Mouse (Mus musculus): Measurements from ENCODE around the gene Pard6b.

Pard6b gene

GRCm38 (mm10) chr2:168059200-168059790, 21.5 kb upstream of the Pard6b start:
- DNase-seq (ENCODE audit: low spot score in 2 of 2), result no peak

GRCm38 (mm10) chr2:168063712-168064111, 17.1 kb upstream of the Pard6b start:
- DNase-seq (ENCODE audit: low spot score in 2 of 2), result no peak

DNA sequence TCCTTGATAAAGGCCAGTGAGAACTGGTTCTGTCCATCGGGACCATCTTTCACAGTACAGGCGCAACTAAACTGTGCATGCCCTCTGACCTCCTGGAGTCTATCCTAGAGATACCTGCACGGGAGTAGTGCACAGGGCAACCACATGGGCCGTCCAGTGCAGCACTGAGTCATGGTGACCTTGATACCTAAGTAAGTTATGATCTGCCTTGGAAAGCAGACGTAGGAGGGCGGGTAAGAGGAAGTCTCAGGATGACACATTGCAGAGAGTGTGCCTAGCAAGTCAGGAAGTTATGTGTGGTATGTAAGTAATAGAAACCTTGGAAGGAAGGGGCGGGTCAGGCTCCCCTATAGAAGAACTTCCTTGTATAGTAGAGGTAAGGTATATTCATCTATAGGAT, 15.3 kb upstream of the Pard6b start:
- no peak for DNase-seq (ENCODE audit: low spot score in 2 of 2)

- no peak for DNase-seq (ENCODE audit: low spot score in 2 of 2)
Observed at GRCm38 (mm10) chr2:168066783-168067182, 14.0 kb upstream of the Pard6b start.

- DNase-seq (ENCODE audit: low spot score in 2 of 2), result no peak
Observed at GRCm38 (mm10) chr2:168070425-168070824, 10.4 kb upstream of the Pard6b start.

- peak; percentile 26 to 46 for DNase-seq (ENCODE audit: low spot score in 2 of 2)
Observed at GRCm38 (mm10) chr2:168072436-168073131, 8.2 kb upstream of the Pard6b start.

GRCm38 (mm10) chr2:168073722-168074121, 7.1 kb upstream of the Pard6b start:
- DNase-seq (ENCODE audit: low spot score in 2 of 2), result no peak

GRCm38 (mm10) chr2:168074457-168074856, 6.3 kb upstream of the Pard6b start:
- DNase-seq (ENCODE audit: low spot score in 2 of 2), result no peak

DNA sequence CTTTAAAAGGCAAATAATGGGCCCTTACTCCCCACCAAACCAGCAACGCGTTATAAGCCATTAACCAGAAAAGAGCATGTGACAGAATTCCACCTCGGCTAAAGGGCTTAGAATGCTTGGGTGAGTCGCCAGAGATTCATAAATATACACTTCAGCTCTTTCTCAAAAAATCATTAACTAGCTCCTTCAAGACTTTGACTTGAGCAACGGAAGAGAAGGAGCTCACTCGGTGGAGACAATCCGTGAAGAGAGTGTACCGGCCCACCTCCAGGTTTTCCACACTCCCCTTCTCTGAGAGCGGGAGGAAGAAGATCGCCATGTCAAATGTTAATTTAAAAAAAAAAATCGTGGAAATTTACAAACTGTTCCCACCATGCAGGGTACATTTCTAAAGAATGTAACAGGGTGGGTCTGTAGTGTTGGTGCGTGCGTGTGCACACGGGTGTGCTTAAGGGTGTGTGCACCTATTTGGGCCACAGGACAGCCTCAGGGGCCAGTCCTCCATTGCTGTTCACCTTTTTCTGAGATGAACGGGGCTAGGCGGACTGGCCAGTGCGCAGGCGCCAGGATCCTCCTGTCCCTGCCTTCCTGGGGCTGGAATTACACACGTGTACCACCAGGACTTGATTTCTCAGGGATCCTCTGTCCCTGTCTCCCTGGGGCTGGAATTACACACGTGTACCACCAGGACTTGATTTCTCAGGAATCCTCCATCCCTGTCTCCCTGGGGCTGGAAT, 3.8 kb upstream of the Pard6b start:
- DNase-seq (ENCODE audit: low spot score in 2 of 2), result no peak

GRCm38 (mm10) chr2:168078107-168078830, 2.5 kb upstream of the Pard6b start:
- DNase-seq (ENCODE audit: low spot score in 2 of 2), result no peak

- DNase-seq (ENCODE audit: low spot score in 2 of 2), result peak in 1 of 2 experiments; percentile 37
Observed at GRCm38 (mm10) chr2:168081299-168081932, 612 bp downstream of the Pard6b start.

DNA sequence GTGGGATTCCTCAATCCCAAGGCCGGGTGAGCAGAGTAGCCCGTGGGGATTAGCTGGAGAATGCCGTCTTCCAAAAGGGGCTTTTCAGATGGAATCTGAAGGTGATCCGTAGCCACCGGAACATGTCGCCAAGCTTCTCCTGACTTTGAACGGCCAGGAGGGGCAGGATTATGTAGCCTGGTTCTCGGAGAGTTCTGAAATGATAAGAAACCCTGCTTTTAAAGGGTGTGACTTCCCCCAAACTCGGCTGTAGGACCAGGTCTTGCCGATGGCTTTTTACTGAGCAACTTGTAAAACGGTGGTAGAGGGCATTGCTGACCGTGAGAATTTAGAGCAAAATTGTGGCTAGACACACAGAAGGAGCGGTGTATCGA, 1.1 kb downstream of the Pard6b start:
- no peak for DNase-seq (ENCODE audit: low spot score in 2 of 2)

DNA sequence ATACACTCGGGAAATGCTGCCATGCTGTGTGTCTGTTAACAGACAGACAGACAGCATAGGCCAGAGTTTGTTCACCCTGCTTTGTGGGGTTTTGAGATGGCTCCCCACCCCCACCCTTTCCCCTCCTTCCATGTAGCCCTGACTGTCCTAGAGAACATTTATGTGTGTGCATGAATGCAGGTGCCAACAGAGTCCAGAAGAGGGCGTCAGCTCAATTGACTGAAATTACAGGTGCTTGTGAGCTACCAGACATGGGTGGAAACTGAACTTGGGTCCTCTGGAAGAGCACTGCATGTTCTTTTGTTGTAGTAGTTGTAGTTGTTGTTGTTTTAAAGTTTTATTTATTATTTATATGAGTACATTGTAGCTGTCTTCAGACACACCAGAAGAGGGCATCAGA, 2.8 kb downstream of the Pard6b start:
- no peak for DNase-seq (ENCODE audit: low spot score in 2 of 2)

DNA sequence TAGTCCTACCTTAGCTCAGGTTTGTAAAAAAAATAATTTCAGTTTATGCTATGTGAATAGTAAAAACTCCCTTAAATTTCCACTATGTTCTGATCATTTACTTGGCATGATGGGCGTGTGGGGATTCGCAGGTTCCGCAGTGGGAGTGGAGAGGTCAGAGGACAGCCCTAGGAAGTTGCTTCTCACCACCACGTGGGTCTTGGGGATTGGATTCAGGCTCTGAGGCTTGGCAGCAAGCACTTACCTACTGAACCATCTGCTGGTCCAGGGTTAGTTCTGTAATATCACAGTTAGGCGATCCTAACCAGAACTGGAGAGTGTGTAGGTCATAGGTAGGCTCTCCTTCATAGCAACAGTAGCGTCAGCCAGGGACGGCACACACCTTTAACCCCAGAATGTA, 3.4 kb downstream of the Pard6b start:
- no peak for DNase-seq (ENCODE audit: low spot score in 2 of 2)

DNA sequence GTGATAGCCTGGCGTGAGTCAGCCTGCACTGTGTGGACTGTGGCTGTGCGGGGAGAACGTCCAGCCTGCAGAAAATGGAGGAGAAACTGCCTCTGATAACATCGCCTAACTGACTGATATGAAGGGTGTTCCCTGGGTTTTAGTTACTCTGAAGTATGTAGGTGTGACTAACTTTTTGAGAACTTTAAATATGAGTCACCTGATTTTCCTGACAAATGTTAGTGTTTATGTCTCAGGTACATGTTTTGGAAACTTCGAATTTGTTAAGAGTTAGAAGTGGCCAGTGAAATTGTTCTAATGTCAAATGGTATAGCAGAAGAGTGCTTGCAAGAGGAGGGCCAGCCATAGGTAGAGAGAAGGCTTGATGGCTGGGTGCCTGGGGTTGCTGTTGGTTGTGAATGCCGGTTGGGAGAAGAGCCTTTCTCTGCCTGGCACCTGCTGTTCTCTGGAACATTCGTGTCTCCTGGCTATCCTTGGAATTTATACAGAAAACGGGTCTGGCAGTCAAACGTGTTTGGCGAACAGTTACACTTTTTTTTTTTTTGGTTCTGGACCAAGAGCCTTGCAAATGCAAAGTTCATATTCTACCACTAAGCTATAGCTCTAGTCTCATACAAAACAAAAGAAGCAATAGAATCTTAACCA, 4.9 kb downstream of the Pard6b start:
- no peak for DNase-seq (ENCODE audit: low spot score in 2 of 2)

DNA sequence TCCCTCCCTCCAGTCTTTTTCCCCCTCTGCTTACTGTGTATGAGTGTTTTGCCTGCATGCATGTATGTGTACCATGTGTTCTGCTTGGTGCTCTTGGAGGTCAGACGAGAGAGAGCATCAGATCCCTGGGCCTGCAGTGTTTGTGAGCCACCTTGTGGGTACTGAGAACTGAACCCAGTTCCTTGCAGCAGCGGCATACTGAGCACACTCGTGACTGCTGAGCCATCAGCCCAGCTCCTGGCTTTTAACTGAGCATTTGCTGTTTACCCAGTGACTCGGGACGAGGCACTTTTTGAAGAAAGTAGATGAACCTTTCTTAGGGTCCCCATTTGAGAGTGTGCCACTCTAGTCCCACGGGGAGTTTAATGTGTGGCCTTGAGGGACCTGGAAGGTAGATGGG, 5.5 kb downstream of the Pard6b start:
- no peak for DNase-seq (ENCODE audit: low spot score in 2 of 2)

DNA sequence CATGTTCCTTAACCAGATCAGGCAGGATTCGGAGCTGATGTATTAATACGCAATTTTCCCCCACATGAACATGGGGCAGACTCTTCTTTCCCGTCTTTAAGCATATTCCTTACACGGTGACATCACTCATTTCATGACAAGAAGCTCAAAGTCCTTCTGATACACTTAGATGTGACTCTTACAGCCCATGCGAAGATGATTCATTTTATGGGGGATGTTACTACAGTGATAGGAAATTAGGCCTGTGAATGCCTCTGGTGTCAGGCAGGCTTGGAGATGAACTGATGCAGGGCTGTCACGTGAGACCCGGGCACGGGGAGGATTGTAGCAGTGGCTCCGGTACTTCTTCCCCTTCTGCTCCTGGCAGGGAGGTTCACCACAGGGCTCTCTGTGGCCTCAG, 6.0 kb downstream of the Pard6b start:
- no peak for DNase-seq (ENCODE audit: low spot score in 2 of 2)

DNA sequence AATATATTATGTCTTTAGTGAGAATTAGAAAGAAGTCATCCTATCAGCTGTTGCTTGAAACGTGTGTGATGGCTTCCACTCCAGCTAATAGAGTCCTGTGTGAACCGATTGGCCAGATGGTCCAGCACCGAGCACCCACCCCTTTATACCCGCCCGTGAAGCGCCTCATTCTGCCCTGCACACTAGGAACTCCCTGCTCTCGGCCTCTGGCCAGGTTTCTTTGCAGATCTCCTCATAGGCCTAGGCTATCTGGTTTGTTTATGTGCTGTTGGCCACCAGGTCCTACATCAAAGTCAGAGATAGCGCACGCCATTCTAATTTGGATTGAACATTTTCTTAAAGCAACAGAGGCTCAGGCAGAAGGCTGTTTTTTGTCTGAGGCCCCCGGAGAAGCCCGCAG, 10.8 kb downstream of the Pard6b start:
- DNase-seq (ENCODE audit: low spot score in 2 of 2), result no peak

DNA sequence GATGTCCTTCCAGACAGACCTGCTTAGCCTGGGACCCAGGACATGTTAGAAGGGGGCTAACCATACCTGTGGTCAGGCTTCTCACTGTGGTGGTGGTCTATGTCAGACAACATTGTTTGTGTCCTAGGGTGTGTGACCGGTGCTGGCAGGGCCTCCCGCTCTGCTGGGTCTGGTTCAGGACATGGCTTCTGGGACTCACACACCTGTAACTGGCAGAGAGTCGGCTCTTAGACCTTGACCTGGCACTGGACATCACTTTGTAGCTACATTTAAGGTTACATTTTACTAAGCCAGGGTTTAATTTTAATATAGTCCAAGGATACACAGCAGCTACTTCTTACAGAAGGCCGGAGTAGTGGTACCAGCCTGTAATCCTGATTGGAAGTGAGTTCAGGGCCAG, 12.3 kb downstream of the Pard6b start:
- DNase-seq (ENCODE audit: low spot score in 2 of 2), result no peak

GRCm38 (mm10) chr2:168095077-168095476, 14.3 kb downstream of the Pard6b start:
- DNase-seq (ENCODE audit: low spot score in 2 of 2), result peak in 1 of 2 experiments; percentile 39

DNA sequence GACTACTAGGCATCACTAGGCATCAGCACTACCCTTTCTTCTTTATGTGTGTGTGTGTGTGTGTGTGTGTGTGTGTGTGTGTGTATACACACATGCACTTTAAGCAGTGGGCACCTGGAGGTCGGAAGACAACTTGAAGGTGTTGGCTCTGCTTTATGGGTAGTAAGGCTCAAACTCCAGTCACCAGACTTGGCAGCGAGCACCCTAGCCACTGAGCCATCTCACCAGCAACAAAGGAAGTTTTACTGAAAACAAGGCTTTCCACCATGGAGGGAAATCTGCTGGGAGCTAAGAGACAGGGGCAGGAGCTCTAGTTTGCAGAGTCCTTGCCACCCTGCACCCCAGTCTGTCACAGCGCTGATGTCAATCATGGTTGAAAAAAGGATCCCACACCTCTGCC, 15.7 kb downstream of the Pard6b start:
- no peak for DNase-seq (ENCODE audit: low spot score in 2 of 2)
